Mouse (Mus musculus): ENCODE measurements around the gene Olfr331. TPM values are rescaled to one million over a fixed set of nuclear protein-coding genes. Genes with fewer than 3 reads are reported as not detected.
A peak's percentile ranks its signal among the peaks of the same experiment; 100 is the strongest.
"Not testable (repeated sequence)": the region's sequence is repeated elsewhere in the genome, so short reads cannot be mapped to it uniquely, and the experiment has no call there.

The Olfr331 gene
- total RNA-seq (2017): not detected in 2 replicates

DNA sequence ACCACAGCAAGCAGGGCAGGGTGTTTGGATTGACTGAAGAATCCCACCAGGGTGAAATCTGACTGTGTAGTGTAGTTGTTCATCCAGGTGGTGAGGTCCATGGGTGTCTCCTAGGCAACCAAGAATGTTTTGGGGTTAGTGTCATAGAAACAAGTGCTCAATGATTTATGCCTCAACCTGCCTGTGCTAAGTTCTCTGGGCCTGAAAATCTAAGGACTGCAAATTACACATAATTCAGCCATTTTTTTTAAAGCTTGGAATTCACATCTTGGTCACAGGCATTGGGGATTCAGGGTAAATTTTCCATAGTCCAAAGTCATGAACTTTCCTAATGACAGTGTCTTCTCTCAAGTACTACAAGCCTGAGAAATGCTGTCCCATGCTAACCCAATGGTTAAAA, at the start of gene Olfr331:
Gene Olfr331, minus strand, starts transcription at position 101 of the 400 bp plus-strand sequence.
- ATAC-seq (ENCODE audit: extremely low read depth, insufficient number of reproducible peaks, low FRiP score, poor library complexity, severe bottlenecking): not testable (repeated sequence)

DNA sequence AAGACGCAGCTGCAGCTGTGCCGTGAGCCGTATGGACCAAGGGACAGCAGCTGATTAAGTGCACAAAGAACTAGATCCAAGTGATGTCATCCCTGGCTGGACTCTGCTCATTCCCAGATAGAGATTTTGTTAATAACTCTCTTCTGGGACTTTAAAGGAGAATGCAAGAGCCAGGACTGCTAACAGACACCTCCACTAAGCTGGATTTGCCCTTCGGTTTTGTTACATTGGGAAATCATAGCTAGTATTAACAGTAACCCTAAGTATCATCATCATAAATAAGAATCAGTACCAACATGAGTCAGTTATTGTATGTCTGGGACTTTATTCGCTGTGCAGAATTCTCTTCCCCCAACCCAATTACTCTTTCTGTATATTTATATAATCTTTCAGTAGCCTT, 44.0 kb upstream of the Olfr331 start, which contains the start of gene Olfr329-ps:
Gene Olfr329-ps, minus strand, starts transcription at position 101 of the 400 bp plus-strand sequence.
- no peak for ATAC-seq (ENCODE audit: extremely low read depth, insufficient number of reproducible peaks, low FRiP score, poor library complexity, severe bottlenecking)

DNA sequence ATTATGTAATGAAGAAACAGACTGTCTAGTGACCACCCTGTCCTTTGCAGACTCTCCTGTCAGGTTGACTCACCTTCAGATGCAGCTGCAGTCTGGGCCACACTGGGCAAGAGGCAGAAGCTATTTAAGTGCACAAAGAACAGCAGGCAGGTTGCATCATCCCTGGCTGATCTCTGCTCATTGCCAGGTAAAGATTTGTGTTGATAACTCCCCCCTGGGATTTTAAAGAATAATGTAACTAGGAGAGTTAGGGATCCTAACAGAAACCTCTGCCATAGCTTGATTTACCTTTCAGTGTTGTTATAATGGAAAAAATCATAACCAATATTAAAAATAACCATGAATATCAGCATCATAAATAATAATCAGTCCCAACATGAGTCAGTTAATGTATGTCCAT, 32.4 kb upstream of the Olfr331 start, which contains the start of gene Olfr330:
Gene Olfr330, minus strand, starts transcription at position 101 of the 400 bp plus-strand sequence.
- not testable (repeated sequence) for ATAC-seq (ENCODE audit: extremely low read depth, insufficient number of reproducible peaks, low FRiP score, poor library complexity, severe bottlenecking)

DNA sequence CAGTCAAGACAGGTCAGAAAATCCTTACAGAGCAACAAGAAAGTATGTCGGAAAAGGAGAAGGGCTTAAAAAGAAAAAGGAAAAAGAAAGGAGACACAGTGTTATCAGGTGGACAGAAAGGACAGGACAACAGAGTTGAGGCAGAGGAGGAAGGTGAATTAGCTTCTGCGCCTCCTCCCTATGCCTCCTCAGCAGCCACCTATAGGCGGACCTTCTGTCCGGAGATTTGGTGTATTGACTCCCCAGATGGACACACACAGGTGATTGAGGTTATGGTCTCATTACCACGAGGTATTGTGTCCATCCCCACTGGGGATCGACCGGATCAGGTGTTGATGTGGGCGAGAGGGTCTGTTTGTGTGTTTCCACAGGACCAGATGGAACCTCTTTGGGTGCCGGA, 17.4 kb upstream of the Olfr331 start:
- ATAC-seq (ENCODE audit: extremely low read depth, insufficient number of reproducible peaks, low FRiP score, poor library complexity, severe bottlenecking): not testable (repeated sequence)

DNA sequence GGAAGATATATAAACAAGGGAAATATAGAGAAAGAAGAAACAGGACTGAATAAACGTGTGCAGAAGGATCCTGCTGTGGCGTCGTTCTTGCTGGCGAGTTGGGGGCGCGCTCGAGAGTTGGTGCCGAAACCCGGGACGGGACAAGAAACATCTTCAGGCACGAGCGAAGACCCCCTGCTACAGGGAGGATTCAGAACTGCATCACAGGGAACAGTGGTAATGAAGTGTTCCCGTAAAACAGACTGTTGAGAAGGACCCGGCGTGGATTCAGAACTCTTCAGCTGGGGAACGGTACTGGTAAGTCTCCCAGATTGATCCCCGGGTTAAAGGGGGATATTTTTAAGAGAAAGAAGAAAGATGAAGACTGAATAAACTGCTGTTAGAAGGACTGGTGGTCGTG, 16.5 kb upstream of the Olfr331 start:
- not testable (repeated sequence) for ATAC-seq (ENCODE audit: extremely low read depth, insufficient number of reproducible peaks, low FRiP score, poor library complexity, severe bottlenecking)

GRCm38 (mm10) chr11:58509058-58509457, 6.7 kb upstream of the Olfr331 start:
- 0 out of 2 replicates have a peak, but pooled peaks have one; percentile 26 for ATAC-seq (ENCODE audit: extremely low read depth, insufficient number of reproducible peaks, low FRiP score, poor library complexity, severe bottlenecking)

- no peak for ATAC-seq (ENCODE audit: extremely low read depth, insufficient number of reproducible peaks, low FRiP score, poor library complexity, severe bottlenecking)
These were observed 3.1 kb downstream of the Olfr331 start for GRCm38 (mm10) chr11:58499290-58499689.

DNA sequence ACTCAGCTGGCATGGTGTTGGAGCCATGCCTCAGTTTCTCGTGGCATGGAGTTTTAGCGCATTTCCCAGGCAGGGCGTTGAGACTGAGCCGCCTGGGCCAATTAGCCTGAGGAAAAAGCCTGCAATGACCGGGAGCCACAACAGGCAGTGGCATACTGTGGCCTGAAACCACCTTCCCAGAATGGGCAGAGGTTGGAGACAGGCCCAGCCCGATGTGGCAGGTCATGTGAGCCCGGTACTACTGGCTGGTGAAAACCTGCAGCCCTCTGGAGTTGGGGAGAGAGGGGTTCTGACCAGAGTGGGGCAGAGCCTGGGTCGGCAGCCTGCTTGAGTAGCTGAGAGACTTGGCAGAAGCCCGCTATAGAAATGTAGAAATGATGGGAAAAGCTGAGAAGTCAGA, 3.6 kb downstream of the Olfr331 start:
- ATAC-seq (ENCODE audit: extremely low read depth, insufficient number of reproducible peaks, low FRiP score, poor library complexity, severe bottlenecking): no peak

DNA sequence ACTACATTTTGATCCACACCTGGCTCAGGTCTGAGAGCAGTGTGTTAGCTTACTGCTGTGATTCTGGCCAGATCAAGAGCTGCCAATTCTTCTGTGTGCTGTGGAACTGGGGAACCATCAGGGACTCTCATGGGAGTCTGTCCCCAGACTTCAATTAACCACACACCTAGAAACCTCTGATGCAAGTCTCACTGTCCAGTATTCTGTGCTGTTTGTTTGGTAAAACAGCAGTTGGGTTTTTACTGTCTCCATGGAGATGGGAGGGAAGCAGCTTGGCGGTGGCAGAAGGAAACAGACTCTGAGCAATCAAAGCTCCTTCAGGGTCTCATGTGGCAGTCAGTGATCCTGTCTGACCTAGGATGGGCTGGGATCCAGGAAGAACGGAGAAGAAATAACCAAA, 9.9 kb downstream of the Olfr331 start, which contains the start of gene Olfr332:
Gene Olfr332, minus strand, starts transcription at position 101 of the 400 bp plus-strand sequence.
- no peak for ATAC-seq (ENCODE audit: extremely low read depth, insufficient number of reproducible peaks, low FRiP score, poor library complexity, severe bottlenecking)

DNA sequence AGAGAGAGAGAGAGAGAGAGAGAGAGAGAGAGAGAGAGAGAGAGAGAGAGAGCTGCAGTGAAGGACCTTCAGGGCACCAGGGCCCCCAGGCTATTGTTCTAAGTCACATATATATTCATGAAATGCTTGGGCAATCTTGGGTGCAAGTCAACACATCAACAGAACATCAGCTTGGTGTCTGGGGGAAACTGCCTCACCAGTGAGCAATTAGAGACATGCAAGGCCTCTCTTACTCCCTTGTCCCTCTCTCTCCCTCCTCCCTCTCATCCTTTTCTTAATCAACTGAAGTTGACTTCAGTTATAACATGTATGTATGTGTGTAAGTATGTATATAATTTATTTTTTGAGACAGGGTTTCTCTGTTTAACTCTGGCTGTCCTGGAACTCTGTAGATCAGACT, 40.2 kb downstream of the Olfr331 start, which contains the start of gene Olfr30:
Gene Olfr30, minus strand, starts transcription at position 101 of the 400 bp plus-strand sequence.
- no peak for ATAC-seq (ENCODE audit: extremely low read depth, insufficient number of reproducible peaks, low FRiP score, poor library complexity, severe bottlenecking)

GRCm38 (mm10) chr11:58453592-58453991, 48.8 kb downstream of the Olfr331 start:
- ATAC-seq (ENCODE audit: extremely low read depth, insufficient number of reproducible peaks, low FRiP score, poor library complexity, severe bottlenecking): no peak

DNA sequence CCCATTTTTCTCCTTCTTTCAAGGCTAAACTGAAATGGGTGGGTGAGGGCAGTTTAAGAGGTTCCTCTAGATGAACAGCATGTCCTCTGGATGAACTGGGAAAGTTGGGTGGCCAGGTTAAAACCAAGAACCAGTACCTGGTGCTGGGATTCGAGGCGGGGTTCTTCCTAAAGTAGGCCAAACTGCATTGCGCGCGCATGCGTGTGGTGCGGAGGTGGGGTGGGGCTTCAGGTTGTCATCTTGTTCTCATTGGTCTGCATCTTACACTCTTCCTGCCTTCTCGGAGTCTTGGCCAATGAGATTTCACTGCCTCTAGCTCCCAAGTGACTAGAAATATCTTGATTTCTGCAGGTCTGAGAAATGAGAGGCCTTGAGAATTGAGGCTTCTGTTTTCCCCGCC, 49.6 kb downstream of the Olfr331 start, which contains the start of gene Lypd9:
Gene Lypd9, minus strand, starts transcription at position 165 of the 400 bp plus-strand sequence.
- no peak for ATAC-seq (ENCODE audit: extremely low read depth, insufficient number of reproducible peaks, low FRiP score, poor library complexity, severe bottlenecking)

Other genes starting within 250 kb of the Olfr331 start
- 0.98 TPM in 1 of 2 replicates, not detected in the other for gene 4930438A08Rik, start 227.8 kb downstream of the Olfr331 start, total RNA-seq (2017)
- 18.3 and 21.7 TPM in 2 replicates for gene Zfp692, start 195.5 kb downstream of the Olfr331 start, total RNA-seq (2017)
- 27.3 and 36.1 TPM in 2 replicates for gene Zfp672, start 172.2 kb downstream of the Olfr331 start, total RNA-seq (2017)
- gene Sh3bp5l, start 171.8 kb downstream of the Olfr331 start, total RNA-seq (2017): 20.5 and 34.0 TPM in 2 replicates
- gene Lypd8, start 123.5 kb downstream of the Olfr331 start, total RNA-seq (2017): not detected in 2 replicates
- not detected in 2 replicates for gene 1810065E05Rik, start 81.5 kb downstream of the Olfr331 start, total RNA-seq (2017)
- gene Gm12253, start 70.0 kb downstream of the Olfr331 start, total RNA-seq (2017): not detected in 2 replicates
- not detected in 2 replicates for gene Lypd9, start 49.6 kb downstream of the Olfr331 start, total RNA-seq (2017)
- not detected in 2 replicates for gene Olfr30, start 40.3 kb downstream of the Olfr331 start, total RNA-seq (2017)
- gene Olfr332, start 10.0 kb downstream of the Olfr331 start, total RNA-seq (2017): not detected in 2 replicates
- gene Olfr330, start 32.3 kb upstream of the Olfr331 start, total RNA-seq (2017): not detected in 2 replicates
- not detected in 2 replicates for gene Olfr329-ps, start 43.9 kb upstream of the Olfr331 start, total RNA-seq (2017)
- 0.12 TPM in 1 of 2 replicates, not detected in the other for gene Olfr328, start 53.1 kb upstream of the Olfr331 start, total RNA-seq (2017)
- gene Olfr224, start 68.0 kb upstream of the Olfr331 start, total RNA-seq (2017): not detected in 2 replicates
- not detected in 2 replicates for gene Olfr325, start 75.2 kb upstream of the Olfr331 start, total RNA-seq (2017)
- not detected in 2 replicates for gene Olfr324, start 92.5 kb upstream of the Olfr331 start, total RNA-seq (2017)
- not detected in 2 replicates for gene 2210407C18Rik, start 113.5 kb upstream of the Olfr331 start, total RNA-seq (2017)
- not detected in 2 replicates for gene Olfr323, start 127.9 kb upstream of the Olfr331 start, total RNA-seq (2017)
- 0.35 and 0.49 TPM in 2 replicates for gene Trim58, start 137.9 kb upstream of the Olfr331 start, total RNA-seq (2017)
- gene Olfr322, start 156.2 kb upstream of the Olfr331 start, total RNA-seq (2017): not detected in 2 replicates
- not detected in 2 replicates for gene Olfr320, start 178.5 kb upstream of the Olfr331 start, total RNA-seq (2017)
- not detected in 2 replicates for gene Olfr319, start 196.6 kb upstream of the Olfr331 start, total RNA-seq (2017)
- 0.23 TPM in 1 of 2 replicates, not detected in the other for gene Olfr318, start 221.4 kb upstream of the Olfr331 start, total RNA-seq (2017)
- not detected in 2 replicates for gene Olfr317, start 236.6 kb upstream of the Olfr331 start, total RNA-seq (2017)

All from neutrophil, adult 5-6 weeks (primary cell).